Mouse (Mus musculus): ENCODE data around the gene Txndc11. TPM values are rescaled to one million over a fixed set of nuclear protein-coding genes. Genes with fewer than 3 reads are reported as not detected.

Txndc11 gene
- total RNA-seq, 2 experiments from 2014 or later: 8.9 to 10.1 TPM

DNA sequence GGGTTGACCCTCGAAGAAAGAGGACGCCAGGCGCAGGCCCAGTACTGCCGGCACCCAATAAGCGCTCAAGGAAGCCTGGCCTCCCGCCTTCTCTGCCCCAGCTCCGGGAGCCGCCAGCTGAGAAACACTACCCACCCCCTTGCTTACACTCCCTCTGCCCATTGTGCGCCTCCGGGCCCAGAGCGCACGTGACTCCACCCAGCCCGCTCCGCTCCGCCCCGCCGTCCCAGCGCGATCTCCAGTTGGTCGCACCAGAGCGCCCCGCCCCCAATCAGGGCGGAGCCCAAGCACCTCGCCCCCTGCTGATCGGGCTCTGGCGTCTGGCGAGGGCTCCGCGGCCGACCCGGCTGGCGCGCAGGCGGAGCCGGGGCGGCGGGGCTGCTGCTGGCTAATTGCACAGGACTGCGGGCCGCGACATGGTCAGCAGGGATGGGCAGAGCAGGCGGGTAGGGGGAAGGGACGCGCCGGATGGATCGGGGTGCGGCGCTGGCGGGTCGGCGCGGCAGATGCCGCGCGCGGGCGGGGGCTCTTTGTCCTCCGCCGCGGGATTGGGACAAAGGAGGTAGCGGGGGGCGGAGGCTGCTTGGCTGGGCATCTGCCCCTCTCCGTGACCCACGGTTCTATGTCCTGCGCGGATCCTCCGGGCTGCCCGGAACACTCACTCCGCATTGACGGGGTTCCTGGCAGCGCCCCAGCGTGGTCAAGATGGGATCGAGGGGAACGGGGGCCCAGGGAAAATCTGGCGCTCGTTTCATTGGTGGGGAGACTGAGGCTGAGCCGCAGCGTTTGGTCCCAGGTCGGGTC is 68.2 kb downstream of the Txndc11 start, which contains the start of gene Litaf:
TSS of gene Litaf (minus strand) at position 129 of the 804 bp plus-strand sequence.
- peak; percentile 98 for DNase-seq

DNA sequence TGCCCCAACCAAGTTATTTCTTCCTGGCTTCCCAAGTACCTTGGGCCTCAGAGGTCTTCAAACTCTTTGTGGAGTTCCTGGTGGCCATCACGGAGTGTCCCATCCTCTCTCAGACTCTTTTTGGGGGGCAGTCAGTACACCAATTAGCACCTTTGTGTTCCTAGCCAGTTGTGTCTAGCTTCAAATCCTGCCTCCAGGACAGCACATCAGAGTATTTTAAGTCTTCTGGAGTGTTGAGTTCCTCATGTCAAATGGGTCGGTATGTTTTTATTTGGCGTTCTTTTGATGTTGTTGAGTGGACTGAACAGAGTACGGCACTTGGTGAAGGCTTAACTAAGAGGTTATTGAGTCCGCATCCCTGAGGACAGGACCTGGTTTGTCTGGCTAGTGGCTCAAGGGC is 69.0 kb downstream of the Txndc11 start:
- no peak for DNase-seq

DNA sequence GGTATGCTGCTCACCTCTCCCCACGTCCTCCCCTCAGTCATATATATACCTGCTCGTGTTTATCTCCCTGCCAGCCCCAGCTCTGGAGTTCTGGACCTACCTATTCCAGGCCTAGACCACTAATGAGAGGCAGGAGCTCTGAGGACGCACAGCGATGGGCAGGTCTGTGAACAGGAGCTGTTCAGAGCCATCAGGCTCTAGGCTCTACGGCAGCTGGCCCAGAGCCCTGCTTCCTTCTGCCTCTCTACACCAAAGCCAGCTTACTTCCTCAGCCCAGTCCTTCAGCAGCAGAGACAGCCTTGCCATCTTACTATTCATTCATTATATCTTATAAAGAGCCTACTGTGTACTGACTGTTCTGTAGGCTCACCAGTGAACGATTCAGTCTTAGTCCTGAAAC is 69.7 kb downstream of the Txndc11 start:
- no peak for DNase-seq

DNA sequence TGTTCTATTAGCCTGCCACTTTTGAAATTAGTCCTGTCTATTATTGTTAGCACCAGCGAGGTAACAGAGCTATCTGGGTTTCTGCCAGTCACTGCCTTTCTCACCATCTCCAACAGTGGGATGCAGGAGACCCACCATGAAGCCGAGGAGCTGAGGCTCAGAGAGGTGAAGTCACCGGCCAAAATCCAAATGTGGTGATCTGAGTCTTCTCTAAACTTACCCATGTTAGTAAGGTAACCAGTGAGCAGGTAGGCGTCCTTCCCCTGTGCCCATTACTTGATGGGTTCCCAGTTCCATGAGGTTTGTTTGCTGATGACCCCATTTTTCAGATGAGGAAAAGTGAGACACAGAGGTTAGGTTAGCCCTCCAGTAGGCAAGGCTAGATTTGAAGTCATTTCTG is 70.1 kb downstream of the Txndc11 start:
- no peak for DNase-seq

DNA sequence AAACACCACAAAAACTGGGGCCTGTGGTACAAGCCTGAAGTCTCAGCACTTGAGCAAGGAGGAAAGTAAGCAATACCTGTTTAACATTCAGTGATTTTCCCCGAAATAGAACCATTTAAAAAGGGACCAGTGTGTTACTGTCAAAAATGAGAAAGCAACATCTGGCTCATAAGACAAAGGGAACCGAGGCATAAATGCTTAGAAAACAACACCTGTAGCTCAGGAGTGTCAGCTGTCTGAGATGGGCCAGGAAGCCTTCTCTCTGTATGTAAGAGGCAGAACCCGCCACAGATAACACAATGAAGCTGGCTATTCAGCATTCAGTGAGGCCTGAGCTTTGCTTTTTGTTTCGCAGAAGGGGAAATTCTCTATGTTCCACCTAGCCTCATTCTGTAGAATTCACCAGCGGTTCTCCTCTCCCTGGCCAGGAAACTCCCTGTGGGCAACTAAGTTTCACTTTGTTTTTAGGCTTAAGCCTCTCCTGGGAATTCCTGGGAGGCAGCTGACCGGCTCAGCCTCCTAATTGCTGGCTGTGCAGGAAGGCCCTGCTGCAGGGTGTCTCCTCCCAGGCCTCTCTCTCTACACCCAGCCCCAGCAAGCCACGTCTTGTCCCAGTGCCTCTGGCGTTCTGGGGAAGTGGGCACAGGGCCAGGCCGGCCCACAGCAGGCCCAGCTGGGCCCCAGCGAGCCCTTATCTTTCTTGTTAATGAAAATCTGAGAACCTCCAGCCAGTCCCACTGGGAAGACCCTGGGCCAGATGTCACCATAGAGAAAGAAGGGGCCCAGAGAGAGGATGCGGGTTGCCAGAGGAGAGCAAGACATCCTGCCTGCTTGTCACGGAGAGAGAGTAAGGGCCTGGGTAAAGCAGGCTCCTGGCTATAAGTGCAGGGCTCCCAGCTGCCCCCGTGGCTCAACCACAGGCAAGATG is 71.4 kb downstream of the Txndc11 start:
- peak; percentile 83 for DNase-seq

DNA sequence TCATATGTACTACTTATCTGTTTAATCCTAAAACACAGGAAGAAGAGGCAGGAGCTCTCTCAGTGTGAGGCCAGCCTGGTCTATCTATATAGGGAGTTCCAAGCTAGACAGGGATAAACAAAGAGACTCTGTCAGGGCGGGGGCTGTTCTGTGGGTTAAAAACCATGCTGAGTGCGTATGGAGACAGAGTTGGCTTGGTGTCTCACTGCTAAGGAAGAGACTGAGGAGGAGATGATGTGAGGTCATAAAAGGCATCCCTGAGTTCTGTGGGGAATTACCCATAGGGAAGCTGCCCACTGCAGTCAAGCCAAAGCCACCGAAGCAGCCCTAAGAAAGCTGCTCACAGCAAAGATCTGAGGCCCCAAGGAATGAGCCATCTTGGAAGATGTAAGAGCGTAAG is 73.8 kb downstream of the Txndc11 start, which contains the start of gene Snn:
TSS of gene Snn (plus strand) at position 301 of the 400 bp plus-strand sequence.
- no peak for DNase-seq

DNA sequence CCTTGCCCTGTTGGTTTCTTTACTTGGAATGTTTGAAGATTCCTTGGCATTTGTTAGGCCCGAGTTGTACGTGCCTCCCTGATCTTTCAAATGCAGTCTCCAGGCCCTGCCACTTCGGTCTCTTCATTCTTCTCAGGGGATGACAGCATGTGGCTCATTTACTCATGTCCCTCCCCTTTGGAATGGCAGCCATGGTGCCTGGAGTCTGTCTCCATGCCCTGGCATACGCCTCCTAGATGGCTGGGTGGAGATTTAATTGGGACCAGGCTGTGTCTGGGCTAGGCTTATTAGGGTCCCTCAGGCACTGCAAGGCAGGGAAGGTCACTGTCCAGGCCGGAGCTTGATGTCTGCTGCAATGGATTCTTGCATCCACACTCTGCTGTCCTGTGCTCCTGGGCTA is 78.5 kb downstream of the Txndc11 start:
- DNase-seq: no peak

DNA sequence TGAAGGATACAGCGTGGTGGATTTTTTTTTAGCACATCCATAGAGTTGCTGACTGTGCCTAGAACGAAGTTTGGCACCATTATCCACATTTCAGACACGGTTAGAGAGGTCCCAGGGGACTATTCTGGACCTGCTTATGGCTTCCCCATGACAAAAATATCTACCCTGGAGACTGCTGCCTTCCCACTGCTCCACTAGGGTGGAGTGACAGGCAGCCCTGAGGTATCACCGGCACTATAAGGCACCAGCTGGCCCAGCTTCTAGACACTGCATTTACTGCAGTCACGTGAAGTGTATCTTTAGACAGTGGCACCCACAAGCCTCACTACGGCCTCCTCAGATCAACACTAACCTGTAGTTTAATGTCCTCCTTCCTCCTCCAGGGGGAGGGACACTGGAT is 79.6 kb downstream of the Txndc11 start:
- DNase-seq: no peak

DNA sequence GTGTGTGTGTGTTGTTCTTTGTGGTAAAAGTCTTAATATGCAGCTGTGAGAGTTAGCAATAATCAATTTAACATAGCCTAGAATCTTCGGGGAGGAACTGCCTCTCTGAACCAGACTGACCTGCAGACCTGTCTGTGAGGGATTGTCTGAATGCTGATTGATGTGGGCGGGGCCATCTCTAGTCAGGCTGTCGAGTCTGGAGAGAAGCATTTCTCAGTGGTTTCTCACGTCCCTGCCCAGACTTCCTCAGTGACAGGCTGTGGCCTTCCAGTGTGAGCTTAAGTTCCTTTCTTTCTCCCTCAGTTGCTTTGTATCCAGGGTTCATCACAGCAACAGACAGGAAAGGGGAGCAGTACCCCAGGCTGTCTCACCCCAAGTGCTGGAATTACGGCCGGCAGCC is 80.0 kb downstream of the Txndc11 start:
- DNase-seq: no peak

DNA sequence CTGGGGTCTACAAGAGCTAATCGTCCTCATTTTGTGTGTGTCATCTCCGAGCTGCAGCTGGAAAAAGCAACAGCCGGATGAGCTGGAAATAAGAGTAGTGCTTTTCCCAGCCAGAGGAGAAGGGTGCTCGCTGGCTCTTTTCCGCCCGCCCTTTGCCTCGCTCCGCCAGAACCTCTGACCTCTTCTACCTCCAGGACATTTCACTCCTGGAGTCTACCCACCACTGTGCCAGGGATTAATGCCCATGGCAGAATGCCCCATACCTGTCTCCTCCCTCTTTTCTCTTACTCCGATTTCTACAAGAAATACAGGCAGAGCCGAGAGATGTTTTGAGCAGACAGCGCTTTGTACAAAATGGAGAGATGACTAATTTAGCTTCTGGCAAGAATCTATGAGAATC is 83.3 kb downstream of the Txndc11 start:
- DNase-seq: no peak

DNA sequence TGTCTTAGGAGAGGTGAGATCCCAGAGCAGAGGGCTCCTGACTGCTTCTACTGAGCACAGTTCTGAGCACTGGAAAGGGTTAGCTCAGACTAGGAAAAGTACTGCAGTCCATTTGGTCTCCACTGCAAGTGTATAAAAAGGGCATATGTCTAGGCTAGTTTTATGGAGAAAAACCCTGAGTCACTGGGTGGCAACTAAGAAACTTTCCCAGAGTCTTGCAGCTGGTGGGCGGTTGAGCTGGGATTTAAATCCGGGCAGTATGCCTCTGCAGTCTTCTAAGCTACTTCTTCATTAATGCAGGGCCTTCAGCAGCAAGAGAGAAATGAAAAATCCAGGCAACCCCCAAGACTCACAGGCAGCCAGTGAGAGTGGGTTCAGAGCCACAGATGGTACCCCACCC is 84.2 kb downstream of the Txndc11 start:
- DNase-seq: no peak

DNA sequence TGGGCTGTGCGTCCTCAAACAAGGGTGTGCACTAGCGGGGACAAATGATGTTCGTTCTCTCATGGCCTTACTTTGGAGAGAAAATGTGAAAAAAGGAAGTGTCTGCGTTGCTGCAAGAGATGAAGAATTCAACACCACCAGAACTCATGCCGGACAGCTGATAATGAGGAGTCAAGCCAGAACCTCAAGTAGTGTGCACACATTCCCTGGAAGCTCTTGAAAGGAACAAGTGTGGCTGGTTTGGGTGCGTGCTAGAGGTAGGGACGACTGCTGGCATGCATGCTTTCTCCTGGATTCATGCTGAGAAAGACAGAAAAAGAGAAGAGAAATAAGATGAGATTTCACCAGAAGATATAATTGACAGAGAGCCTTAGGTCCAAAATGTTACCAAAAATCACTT is 87.3 kb downstream of the Txndc11 start:
- DNase-seq: no peak

DNA sequence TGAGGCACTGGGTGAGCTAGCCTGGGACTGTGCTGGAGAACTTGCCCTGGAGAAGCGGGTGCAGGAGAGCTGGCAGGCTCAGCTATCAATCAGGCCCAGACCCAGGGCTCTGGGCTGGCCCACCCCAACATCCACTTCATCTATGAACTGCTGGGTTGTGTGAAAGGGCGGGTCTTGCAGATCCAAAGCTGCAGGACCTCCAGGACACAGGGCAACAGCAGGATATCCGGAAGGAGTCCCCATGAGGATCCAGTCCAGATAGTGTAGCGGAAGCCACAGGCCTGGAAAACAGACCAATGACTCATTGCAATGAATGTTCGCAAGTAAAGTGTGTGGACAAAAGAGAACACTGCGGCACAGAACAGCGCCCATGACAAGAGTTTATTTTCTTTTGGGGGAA is 88.0 kb downstream of the Txndc11 start:
- peak; percentile 30 for DNase-seq

DNA sequence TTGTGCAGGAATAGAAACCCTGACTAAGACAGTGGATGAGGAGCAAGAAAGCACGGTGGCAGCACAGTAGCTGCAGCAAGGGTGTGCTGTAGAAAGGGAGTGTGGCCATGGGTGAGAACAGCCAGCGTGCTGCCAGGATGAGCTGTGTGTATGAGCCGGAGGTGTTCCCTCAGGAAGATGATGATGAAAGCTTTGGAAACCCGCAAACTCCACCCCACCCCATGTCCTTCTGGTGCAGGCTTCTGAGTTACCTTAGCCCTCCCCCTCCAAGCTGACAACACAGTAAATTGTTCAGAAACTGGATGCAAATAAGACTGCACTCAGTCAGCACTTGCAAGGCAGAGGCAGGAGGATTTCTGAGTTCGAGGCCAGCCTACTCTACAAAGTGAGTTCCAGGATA is 91.2 kb downstream of the Txndc11 start:
- DNase-seq: no peak

DNA sequence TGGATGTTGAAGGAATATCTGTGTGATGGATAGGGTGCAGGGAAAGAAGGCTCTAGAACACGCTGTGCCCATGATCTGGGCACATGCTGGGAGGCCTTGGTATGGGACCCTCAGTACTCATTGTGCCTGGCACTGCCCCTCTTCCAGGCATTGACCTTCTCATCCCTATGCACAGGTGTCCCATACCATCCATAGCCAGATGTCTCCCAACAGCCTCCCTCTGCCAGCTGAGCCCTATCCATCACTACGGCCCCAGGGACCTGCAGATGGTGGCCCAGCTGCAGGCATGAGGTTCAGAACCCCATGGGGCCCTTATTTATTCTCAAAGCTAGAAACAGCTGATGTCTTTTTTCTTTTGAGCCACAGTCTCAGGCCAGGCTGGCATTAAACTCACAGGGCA is 93.8 kb downstream of the Txndc11 start:
- DNase-seq: no peak

DNA sequence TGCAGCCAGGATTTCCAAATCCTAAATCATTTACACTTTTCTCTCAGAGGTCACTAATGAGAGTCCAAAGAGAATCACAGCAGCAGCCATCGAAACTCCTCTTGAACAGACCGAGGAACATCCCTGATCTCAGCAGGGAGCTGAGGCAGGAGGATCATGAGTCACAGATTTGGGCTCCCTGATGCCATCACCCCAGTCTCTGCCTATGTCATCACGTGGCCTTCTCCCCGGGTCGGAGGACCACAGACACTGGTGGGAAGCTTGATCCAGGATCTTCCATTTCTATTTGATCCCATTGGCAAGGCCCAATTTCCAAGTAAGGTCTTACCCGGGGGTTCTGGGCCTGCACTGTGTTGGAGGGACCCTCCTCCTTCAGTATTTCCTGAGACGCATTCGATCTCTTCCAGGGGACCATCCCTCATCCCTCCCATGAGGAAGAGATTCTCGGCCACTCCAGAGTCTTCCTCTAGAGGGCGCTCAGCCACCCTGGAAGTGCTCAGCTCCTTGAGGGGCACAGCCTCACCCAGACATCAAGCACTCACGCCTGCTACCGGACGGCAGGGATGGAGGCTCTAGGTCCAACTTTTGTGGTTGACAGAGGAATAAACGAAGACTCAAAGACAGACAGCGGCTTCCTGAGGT is 98.5 kb downstream of the Txndc11 start:
- no peak for DNase-seq

DNA sequence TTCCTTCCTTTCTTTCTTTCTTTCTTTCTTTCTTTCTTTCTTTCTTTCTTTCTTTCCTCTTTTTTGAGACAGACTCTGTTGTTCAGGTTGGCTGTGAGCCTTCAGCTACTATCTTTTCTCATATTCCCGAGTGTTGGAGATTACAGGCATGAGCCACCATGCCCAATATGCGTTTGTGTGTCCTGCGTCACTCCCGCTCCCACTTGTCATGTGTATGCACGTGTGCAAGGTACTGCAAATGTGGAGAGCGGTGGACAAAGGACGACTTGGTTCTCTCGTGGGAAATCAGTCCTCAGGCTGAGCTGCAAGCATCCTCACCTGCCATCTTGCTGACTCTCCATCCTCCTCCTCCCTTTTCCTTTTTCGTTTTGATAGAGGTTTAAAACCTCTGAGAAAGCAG is 99.2 kb downstream of the Txndc11 start:
- DNase-seq: no peak

DNA sequence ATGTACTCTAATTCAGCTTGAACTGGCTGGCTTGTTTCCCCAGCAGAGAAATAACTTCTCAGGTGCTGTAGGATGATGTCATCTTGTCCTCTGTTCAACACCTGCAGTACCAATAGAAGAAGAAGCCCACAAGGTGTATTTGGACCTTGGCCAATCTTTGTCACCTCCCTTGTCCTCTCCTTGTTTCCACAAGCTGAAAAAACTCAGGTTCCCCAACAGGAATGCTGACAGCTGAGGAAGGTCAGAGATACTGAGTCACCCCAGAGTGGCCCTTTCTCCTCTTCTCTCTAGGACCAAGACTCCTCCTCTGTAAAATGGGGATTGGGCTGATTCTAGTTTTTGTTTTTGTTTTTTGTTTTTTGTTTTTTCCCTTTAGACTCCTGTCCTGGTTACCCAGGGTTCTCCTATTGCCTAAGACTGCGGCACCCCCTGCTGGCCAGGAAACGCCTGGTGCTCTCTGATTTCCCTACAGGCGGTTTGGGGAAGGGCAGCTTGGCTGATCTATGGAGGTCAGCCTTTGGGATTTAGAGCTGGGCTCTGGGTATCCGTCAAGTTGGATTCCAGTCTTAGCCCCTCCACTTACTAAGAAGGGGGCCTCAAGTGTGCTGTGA is 100.2 kb downstream of the Txndc11 start:
- DNase-seq: peak; percentile 70

DNA sequence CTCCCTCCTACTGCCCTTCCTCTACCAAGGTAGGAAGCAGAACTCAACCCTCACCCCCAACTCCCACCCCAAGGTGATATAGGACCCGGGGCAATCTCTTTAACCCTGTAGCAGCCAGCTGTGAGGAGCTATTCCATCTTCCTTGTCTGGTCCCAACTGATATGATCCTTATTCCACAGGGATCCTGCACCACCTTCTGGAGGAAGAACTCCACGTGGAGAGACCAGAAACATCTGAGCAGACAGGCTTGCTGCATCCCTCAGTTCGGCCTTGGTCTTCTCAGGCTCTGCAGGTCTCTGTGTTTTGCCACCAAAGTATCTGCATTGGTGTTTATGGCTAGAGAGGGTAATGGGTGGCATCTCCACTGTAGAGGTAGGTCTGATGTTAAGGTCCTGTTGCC is 103.1 kb downstream of the Txndc11 start:
- no peak for DNase-seq

DNA sequence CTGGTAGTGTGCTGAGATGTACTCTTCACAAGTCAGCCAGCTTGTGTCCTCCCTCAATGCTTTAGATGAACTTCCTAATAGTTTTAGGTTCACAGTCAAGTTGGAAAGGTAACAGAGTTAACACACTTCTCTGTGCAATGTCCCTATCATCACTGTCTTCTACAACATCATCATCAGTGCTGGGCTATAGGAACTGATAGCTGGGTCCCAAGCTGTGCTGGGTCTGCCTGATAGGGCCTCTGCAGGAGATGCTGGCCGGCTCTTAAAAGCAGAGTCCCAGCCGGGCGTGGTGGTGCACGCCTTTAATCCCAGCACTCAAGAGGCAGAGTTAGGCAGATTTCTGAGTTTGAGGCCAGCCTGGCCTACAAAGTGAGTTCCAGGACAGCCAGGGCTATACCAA is 103.6 kb downstream of the Txndc11 start:
- no peak for DNase-seq

DNA sequence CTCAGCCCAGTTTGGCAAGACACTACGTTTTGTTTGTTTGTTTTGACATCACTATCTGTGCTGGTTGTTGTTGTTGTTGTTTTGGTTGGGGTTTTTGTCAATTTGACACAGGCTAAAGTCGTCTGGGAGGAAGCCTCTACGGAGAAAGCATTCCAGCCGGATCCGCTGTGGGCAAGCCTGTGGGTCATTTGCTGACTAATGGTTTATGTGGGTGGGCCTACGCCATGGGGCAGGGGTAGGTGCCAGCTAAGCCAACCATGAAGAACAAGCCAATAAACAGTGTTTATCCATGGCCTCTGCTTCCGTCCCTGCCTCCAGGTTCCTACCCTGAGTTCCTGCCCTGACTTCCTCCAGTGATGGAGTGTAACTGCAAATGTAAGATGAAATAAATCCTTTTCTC is 106.2 kb downstream of the Txndc11 start:
- no peak for DNase-seq

Measured in gastrocnemius, postnatal 25 days (tissue).